Mouse (Mus musculus) R1 (cell line): ENCODE measurements around the gene Sik1.
A peak's percentile ranks its signal among the peaks of the same experiment; 100 is the strongest.
"Not testable (repeated sequence)": the region's sequence is repeated elsewhere in the genome, so short reads cannot be mapped to it uniquely, and the experiment has no call there.

Experiments used
- DNase-seq: peaks from one replicate; pipeline ENCODE4 v3.0.0-alpha.2; 2018; ENCODE audit warnings: low read depth, low spot score

The Sik1 gene

DNA sequence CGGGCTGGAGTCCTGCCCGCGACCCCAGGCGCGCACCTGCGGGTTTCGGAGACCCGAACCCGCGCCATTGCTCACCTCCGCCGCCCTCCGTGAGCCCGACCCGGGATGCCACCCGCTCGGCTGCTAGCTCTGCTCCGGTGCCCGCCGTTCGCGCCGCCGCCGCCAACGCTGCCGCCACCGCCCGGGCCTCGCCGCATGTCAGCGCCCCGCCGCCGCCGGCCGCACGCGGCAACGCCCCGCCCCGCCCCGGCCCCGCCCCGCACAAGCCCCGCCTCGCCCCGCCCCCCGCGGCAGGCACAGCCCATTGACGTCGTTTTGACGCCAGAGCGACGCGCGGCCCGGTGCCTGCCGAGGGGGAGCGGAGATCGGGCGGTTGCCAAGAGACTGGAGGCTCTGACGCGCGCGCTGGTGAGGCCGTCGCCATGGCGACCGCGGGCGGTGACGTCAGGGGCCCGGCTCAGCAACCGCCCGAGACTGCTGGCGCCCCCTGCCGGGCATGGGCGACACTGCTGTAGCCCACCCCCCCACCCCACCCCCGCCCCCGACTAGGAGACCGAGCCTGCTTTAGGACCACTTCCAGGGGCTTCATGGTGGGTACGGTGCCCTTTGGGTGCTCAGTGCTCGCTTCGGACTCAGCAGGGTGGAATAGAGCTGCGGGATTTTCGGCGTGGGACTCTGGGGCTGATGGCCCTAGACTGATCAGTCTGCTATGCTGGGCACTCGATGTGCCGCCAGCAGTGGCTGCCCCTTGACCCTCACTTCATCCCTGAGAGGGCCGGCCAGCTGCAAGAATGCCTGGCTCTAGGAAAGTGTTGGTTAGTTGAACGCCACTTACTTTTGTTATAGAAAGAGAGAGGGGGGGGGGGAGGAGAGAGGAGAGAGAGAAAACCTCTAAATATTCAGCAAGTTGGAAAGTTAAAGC, at the start of gene Sik1:
Gene Sik1 (minus strand): TSS at position 208 of the 922 bp plus-strand sequence.
- peak; percentile 95 for DNase-seq

DNA sequence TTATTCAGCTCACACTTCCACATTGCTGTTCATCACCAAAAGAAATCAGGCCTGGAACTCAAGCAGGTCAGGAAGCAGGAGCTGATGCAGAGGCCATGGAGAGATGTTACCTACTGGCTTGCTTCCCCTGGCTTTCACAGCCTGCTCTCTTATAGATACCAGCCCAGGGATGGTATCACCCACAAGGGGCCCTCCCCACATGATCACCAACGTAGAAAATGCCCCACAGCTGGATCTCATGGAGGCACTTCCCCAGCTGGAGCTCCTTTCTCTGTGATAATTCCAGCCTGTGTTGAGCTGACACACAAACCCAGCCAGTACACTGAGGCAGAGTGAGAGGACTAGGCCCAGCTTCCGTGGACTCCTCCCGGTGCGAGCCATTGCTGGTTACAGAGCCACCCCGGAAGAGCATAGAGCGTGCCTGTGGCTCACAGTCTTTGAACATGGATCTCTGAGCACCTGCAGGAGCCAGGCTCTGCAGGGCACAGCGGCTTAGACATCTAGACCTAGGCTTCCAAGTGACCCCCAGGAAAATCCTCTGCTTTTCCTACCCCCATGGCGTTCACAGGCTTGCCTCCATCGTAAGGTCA, 49.7 kb upstream of the Sik1 start:
- no peak for DNase-seq

DNA sequence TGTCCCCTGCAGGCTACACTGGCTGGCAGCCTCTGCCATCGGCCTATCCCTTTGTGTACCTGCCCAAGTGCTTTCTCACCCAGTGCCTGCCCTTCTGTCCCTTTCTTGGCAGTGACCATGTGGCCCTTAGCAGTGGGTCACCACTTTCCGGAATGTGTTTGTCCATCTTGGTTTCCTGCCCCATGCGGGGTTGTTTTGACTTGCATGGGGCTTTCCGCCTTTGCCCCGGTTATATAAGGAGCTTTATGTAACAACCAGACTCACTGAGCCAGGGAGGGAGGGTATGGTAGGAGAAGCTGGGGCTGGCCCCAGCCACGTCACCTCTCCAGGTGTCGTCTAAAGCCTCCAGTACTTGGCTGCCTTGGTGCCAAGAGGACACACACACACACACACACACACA, 48.4 kb upstream of the Sik1 start:
- no peak for DNase-seq

DNA sequence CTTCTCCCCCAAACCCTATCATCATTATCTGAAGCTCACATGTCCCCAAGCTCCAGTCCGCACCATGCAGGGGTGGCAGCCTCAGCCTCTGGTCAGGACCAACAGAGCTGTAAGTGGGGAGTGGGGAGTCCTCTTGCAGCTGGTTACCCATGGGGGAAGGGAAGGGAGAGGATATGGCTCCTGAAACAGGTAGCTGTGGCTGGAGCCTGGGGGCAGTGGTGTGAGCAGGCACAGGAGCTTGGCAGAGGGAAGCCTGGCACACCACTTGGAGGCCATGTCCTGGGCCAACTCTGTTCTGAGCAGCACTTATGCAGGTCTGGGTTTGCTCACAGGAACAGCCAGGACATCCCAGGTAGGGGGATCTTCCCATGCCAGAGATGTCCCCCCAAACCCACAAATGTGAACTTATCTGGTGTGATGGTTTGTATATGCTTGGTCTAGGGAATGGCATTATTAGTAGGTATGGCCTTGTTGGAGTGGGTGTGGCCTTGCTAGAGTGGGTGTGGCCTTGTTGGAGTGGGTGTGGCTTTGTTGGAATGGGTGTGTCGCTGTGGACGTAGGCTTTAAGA, 47.1 kb upstream of the Sik1 start:
- peak; percentile 32 for DNase-seq

- no peak for DNase-seq
These were observed 46.0 kb upstream of the Sik1 start for GRCm38 (mm10) chr17:31901461-31902204.

- DNase-seq, result peak; percentile 31
These were observed 43.3 kb upstream of the Sik1 start for GRCm38 (mm10) chr17:31898941-31899340.

DNA sequence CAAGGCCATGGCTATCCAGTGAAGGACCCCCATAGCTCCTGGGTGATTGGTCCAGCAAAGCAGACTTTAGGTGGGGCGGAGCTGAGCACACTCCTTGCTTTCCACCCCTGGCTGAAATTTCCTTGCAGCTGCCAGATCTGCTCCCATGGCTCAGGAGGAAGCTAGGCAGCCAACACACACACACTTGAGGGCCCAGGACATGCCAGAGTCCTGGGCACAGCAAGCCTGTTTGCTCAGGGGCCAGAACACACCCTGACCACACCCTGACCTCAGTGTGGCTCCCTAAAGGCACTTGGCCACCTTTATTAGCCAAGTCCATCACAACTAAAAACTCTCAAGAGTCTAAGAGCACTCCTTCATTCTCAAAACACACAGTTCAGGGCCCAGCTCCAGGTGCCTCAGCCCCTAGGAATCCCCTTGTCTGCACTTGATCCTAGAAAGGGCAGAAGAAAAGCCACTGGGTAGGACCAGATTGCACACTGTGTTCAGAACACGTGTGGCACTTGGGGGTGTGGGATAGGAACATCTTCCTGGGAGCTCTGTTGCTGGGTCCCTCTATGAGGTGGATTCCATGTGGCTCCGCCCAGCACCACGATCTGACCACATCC, 41.7 kb upstream of the Sik1 start:
- DNase-seq, result no peak

DNA sequence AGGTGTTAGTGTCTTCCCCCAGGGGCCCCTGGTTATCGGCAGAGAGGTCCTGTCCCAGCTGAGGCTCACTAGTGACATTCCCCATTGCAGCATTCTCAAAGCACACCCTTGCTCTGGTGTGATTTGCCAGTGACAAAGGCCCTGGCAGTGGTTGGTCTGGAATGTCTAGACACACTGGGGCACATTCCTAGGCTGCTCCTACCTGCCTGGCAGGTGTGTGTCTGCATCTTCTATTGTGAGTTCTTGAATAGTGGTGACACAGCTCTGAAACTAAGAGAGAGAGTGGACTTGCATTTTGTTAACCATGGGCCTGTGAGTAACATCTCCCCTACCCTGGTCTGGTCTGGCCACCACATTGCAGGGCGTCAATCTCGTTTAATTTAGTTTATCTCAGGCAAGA, 41.1 kb upstream of the Sik1 start:
- DNase-seq, result no peak

DNA sequence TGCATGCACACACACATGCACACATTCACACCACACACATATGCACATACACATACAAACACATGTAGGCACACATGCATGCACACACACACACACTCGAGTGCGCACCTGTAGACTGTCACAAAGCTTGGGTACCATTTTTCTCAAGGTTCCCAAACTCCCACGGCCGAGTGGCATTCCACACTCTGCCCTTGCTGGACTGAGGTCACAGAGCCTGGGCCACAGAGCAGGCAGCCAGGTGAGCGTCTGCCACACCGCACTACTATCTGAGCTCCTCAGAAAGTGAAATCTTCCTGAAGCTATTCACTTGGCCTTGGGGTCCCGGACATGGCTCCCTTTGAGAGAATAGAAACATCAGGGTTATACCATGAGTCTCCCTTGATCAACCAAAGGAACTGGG, 40.7 kb upstream of the Sik1 start:
- DNase-seq, result no peak

DNA sequence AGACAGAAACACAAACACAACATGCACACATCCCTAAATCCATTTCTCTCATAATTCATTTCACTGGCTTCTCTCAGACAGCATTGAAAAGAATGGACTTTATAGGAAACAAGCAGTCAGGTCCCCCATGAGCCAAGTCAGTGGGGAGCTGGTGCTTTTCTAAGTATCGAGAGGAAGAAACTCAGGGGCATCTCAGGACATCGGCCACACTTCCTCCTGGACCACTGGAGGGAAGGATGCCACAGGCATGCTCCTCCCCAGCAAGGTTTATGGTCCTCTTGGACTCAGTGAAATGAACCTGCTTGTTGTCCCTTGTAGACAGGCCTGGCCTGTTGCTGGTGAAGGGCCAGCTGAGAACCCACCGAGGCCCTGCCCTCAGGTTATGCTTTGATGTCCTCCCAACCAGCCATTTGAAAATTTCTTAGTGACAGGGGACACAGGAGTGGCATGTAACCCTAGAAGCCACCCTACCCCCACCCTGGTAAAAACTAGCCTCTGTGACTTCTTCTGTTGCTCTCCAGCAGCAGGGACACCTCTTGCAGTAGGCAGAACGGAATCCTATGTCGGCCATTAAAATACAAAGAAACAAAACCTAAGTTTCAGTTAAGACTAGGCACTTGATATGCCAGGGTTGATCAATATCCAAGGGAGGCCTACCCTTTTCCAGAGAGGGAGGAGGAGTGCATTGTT, 37.9 kb upstream of the Sik1 start:
- no peak for DNase-seq

DNA sequence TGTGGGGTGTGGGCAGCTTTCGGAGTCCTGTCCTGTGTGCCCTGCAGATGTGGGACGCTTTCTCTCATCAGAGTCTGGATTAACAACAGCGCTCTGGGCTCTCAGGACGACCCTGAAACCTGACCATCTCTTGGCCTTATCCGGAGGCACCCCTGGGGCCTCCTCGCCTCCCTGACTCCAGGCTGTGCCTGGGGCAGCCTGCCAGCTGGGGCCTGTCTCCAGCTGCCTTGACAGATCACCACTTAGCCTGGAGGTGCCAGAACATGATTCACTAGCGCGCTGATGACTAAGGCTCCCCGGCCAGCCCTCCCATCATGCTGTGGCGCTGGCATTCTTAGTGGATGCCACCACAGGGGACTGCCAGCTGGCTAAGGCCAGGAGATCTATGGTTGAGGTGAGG, 37.1 kb upstream of the Sik1 start:
- no peak for DNase-seq

GRCm38 (mm10) chr17:31891858-31892257, 36.3 kb upstream of the Sik1 start:
- no peak for DNase-seq

DNA sequence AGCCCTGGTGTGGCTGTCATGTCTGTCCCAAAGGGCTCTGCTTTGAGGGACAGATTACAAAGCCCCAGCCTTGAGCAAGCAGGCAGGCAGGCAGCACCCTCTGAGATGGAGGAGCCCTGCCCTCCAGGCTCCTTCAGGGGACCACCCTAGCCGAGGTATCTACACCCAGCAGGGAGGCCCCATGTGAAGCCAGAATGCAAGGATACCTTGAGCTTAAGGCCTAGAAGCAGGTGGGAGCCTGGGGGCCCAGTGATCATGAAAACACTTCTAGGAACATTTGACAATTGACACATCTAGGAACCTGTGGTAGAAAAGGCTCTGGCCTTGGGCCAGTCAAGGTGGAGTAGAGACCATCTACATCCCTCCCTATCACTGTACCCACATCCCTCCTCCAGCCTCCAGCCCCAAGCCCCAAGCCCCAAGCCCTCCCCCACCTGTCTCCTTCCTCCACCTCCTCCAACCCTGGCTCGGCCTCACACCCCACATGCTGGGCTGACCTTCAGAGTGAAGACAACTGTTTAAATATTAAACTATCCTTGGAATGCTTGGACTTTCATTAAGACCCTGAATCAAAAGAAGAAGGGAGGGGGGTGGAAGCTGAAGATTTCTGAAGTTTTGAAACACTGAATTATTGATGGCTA, 34.8 kb upstream of the Sik1 start:
- DNase-seq, result peak; percentile 55

- DNase-seq, result no peak
These were observed 34.0 kb upstream of the Sik1 start for GRCm38 (mm10) chr17:31889446-31890201.

DNA sequence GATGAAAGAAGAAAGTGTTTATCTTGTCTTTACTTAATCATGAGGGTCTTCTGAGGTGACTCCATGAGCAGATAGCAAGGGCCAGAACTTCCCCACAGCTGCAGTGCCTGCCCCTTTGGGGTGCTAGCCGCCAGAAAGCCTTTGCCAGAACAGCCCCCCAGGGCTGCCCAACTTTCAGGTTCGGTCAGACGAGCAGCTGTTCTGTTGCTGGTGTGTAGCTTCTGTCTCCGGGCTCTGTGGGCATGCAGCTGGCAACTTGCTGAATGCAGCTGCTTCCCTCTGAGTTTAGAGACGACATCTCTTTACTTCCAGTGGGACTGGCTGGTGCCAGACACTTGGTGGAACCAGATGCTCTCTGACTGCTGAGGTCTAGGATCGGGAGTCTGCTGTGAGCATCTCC, 32.9 kb upstream of the Sik1 start:
- no peak for DNase-seq

DNA sequence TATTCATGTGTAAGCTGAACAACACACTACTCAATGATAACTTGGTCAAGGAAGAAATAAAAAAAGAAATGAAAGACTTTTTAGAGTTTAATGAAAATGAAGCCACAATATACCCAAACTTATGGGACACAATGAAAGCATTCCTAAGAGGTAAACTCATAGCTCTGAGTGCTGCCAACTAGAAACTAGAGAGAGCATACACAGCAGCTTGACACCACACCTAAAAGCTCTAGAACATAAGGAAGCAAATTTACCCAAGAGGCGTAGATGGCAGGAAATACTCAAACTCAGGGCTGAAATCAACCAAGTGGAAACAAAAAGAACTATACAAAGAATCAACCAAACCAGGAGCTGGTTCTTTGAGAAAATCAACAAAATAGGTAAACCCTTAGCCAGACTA, 29.1 kb upstream of the Sik1 start:
- not testable (repeated sequence) for DNase-seq

- no peak for DNase-seq
These were observed 23.8 kb upstream of the Sik1 start for GRCm38 (mm10) chr17:31879406-31879805.

DNA sequence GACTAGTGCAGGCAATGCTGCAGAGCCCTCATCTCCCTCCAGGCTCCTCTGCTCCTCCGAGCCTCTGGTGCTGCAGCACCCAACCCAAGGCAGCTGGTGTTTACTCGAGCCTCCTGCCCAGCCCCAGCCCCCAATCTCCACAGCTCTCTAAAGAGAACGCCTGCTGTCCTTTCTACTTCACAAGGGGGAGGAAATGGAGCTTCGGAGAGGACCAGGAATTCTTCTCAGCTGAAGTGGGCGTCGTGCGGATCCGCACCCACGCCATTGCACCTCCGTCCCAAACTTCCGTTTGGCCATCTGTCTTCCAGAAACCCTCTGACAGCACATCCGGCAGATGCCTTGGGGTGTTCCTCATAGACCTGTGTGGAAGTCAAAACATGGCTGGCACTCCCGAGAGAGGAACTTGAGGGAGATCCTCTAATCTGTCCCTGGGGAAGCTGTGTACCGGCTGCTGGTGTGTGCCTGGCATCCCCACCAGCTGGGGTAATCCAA, 22.1 kb upstream of the Sik1 start:
- peak; percentile 32 for DNase-seq

- no peak for DNase-seq
These were observed 21.6 kb upstream of the Sik1 start for GRCm38 (mm10) chr17:31877181-31877581.

DNA sequence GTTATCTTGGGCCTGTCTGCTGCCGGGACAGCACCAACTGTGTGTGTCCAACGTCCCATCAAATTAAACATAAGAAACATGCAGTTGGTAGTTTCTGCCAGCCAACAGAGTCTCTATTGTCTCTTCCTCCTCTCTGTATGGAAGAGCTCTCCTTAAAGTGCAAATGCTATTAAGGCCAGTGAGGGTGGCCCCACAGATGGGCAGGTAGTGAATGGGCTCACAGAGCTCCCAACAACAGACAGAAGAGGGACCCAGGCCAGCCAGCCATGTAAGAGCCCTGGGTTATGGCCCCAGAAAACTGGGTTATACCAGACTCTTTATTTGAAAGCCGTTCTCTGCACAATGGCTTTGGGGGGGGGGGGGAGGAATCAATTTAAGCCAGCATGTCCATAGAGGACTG, 21.2 kb upstream of the Sik1 start:
- DNase-seq, result no peak
